Mouse (Mus musculus): Measurements from ENCODE around the gene Gabrr3. TPM values are rescaled to one million over a fixed set of nuclear protein-coding genes. Genes with fewer than 3 reads are reported as not detected.
A peak's percentile ranks its signal among the peaks of the same experiment; 100 is the strongest.
"Not testable (repeated sequence)": the region's sequence is repeated elsewhere in the genome, so short reads cannot be mapped to it uniquely, and the experiment has no call there.

Gabrr3 gene
- total and polyA plus RNA-seq, 3 experiments, result not detected

GRCm38 (mm10) chr16:59451813-59452212 lies 44.7 kb downstream of the Gabrr3 start (continued):
- TF ChIP-seq MEF2A (IDR thresholded peaks at IDR 0.05; ENCODE audit: borderline replicate concordance, low read depth, low read length) (peak; percentile 23; the same call in 1 of the 2 replicates), TBP (conservative IDR thresholded peaks at IDR 0.05; ENCODE audit: low read depth, low read length) (no peak), TCF12 (IDR thresholded peaks at IDR 0.05; ENCODE audit: low read depth, low read length) (peak; percentile 58; the same call in 1 of the 2 replicates), CHD1 (IDR thresholded peaks at IDR 0.05; ENCODE audit: low read depth, low read length) (no peak; the same call in 1 of the 2 replicates), ETS1 (conservative IDR thresholded peaks at IDR 0.05; ENCODE audit: low read depth, low read length) (peak; percentile 40), JUN (IDR thresholded peaks at IDR 0.05; ENCODE audit: insufficient read depth, low read depth, low read length) (0 out of 2 replicates have a peak, but pooled peaks have one; percentile 25), RAD21 (IDR thresholded peaks at IDR 0.05; ENCODE audit: low read depth, low read length) (no peak), ZMIZ1 (IDR thresholded peaks at IDR 0.05; ENCODE audit: low read depth, low read length) (no peak), ELF1 (IDR thresholded peaks at IDR 0.05; ENCODE audit: low read depth, low read length) (peak; percentile 23; the same call in 1 of the 2 replicates), POLR2AphosphoS2 (IDR thresholded peaks at IDR 0.05; ENCODE audit: low read depth, low read length) (no peak), MAX (IDR thresholded peaks at IDR 0.05; ENCODE audit: low read length) (no peak), SMC3 (IDR thresholded peaks at IDR 0.05; ENCODE audit: low read depth, low read length) (no peak), MYC (IDR thresholded peaks at IDR 0.05; ENCODE audit: low read depth, low read length) (no peak), CTCF (conservative IDR thresholded peaks at IDR 0.05 in 1 of 2, IDR thresholded peaks at IDR 0.05 in 1 of 2; ENCODE audit: low read depth in 2 of 2, low read length in 2 of 2) (no peak), E2F4 (IDR thresholded peaks at IDR 0.05; ENCODE audit: insufficient replicate concordance, low read depth, low read length) (no peak)

- H3K9ac ChIP-seq (ENCODE audit: insufficient read depth, low read depth); H3K4me3 ChIP-seq (replicated peaks in 1 of 3; ENCODE audit: low read depth in 2 of 3, low read length in 2 of 3, poor library complexity in 1 of 3); H3K4me2 ChIP-seq (ENCODE audit: insufficient read depth, low read depth, poor library complexity, severe bottlenecking); in situ Hi-C loops (cut with MboI; ENCODE audit: low pct_ligation_motif_present, low pct_unique_long_range_greater_than_20kb, low sequenced_read_pairs); H3K9me3 ChIP-seq (replicated peaks; ENCODE audit: low read length); H3K79me2 ChIP-seq (replicated peaks; ENCODE audit: control insufficient read depth, extremely low read depth, insufficient read depth, poor library complexity, severe bottlenecking); H3K27me3 ChIP-seq (replicated peaks); DNase-seq (ENCODE audit: extremely low read depth); dilution Hi-C loops (cut with MboI; ENCODE audit: extremely low pct_ligation_motif_present, extremely low pct_unique_long_range_greater_than_20kb, low sequenced_read_pairs); H3K27ac ChIP-seq (ENCODE audit: insufficient read depth, low read depth); H3K36me3 ChIP-seq (replicated peaks in 1 of 2; ENCODE audit: control insufficient read depth in 1 of 2, insufficient read depth in 1 of 2, low read length in 1 of 2): not testable (repeated sequence)
- peaks cover 9 to 21% of the 10 kb centered on the region in 2 experiments; a peak in 3 of 4 replicates for H3K4me1 ChIP-seq (ENCODE audit: control insufficient read depth in 1 of 2, insufficient read depth in 2 of 2)
These were observed 52.2 kb downstream of the Gabrr3 start for GRCm38 (mm10) chr16:59459259-59459861.

GRCm38 (mm10) chr16:59463567-59463966 lies 56.4 kb downstream of the Gabrr3 start:
- DNase-seq (ENCODE audit: extremely low read depth), result no peak
- Histone ChIP-seq H3K4me2 (ENCODE audit: insufficient read depth, low read depth, poor library complexity, severe bottlenecking) (no peak overlapping the region), H3K4me3 (replicated peaks in 1 of 3; ENCODE audit: low read depth in 2 of 3, low read length in 2 of 3, poor library complexity in 1 of 3) (no peak overlapping the region), H3K9ac (ENCODE audit: insufficient read depth, low read depth) (no peak overlapping the region), H3K9me3 (replicated peaks; ENCODE audit: low read length) (peaks cover 5% of the 10 kb centered on the region), H3K79me2 (replicated peaks; ENCODE audit: control insufficient read depth, extremely low read depth, insufficient read depth, poor library complexity, severe bottlenecking) (no peaks in the 10 kb centered on the region), H3K4me1 (ENCODE audit: control insufficient read depth in 1 of 2, insufficient read depth in 2 of 2) (peaks cover 9 to 21% of the 10 kb centered on the region in 2 experiments; a peak in 3 of 4 replicates), H3K36me3 (replicated peaks in 1 of 2; ENCODE audit: control insufficient read depth in 1 of 2, insufficient read depth in 1 of 2, low read length in 1 of 2) (no peaks in the 10 kb centered on the region), H3K27me3 (replicated peaks) (no peaks in the 10 kb centered on the region), H3K27ac (ENCODE audit: insufficient read depth, low read depth) (no peak overlapping the region)
- dilution Hi-C loops (cut with MboI; ENCODE audit: extremely low pct_ligation_motif_present, extremely low pct_unique_long_range_greater_than_20kb, low sequenced_read_pairs) (no loop called here), in situ Hi-C loops (cut with MboI; ENCODE audit: low pct_ligation_motif_present, low pct_unique_long_range_greater_than_20kb, low sequenced_read_pairs) (no loop called here)
- no peak for TF ChIP-seq SIN3A (IDR thresholded peaks at IDR 0.05; ENCODE audit: low read length)
- no peak for TF ChIP-seq IRF4 (IDR thresholded peaks at IDR 0.05; ENCODE audit: low read depth, low read length)

All from CH12.LX (cell line).